Mouse (Mus musculus): ENCODE measurements around the gene Tssk6. TPM values are rescaled to one million over a fixed set of nuclear protein-coding genes. Genes with fewer than 3 reads are reported as not detected.

The Tssk6 gene
- total RNA-seq, 2 experiments from 2014 or later = not detected

DNA sequence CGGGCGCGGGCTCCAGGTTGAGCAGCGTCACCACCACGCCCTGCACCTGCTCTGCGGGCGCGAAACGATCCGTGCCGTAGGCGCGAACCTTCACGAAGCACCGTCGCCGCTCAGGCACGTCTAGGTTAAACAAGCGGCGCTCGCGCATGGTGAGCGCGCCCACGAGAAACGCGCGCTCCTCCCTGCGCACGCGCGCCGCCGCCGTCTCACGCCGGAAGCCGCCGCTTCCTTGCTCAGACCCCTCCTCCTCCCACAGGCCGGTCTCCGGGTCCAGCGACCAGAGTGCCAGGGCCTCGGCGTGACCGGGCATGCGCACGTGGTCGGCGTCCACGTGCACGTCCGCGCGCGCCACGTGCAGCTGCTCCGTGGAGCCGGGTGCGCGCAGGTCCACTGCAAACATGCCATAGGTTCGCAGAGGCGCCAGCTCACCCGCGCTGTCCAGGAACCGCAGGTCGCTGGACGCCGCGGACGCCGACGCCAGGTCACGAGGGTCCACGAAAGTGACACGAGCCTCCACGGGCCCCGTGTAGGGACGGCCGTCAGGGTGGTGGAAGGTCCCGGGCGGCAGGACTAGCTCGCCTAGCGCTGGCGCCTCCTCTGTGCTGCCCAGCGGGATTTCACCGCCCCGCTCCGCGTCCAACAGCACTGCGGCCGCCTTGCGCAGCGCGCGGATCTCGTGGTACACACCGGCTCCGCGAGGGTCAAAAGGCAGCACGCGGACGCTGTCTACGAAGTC is 19.8 kb upstream of the Tssk6 start:
- no peak for ATAC-seq (replicated peaks; ENCODE audit: low FRiP score, low TSS enrichment, poor library complexity, severe bottlenecking)

DNA sequence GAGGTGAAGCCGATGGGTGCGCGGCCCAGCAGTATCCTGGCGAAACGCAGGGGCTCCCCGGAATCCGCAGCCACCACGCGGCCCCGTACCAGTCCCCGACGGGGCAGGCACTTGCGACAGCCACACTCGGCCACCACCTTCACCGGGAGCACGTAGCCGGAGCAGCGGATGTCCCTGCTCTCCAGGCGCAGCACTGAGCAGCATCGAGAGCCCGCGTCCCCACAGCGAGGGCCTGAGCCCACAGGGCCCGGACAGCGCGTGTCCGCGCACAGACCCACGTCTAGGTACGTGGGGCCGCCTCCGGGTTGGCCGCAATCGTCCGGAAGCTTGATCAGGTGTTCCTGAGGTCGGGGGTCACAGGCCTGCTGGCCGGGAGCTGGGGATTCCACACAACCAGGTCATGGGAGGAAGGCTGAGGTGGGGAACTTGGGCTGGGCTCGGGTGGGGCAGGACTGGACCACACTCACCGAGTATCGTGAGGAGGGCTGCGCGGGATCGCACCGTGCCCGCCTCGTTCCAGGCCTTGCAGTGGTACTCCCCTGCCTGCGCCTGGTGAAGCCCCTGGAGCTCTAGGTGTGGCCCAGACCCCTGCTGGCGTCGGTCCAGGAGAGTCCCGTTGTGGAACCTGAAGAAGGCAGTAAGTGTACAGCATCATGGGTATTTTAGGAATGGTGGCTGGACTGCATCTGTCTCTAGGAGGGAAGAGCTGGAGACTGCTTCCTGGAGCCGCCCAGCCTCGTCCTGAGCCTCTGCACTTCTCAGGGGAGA is 19.0 kb upstream of the Tssk6 start:
- no peak for ATAC-seq (replicated peaks; ENCODE audit: low FRiP score, low TSS enrichment, poor library complexity, severe bottlenecking)

DNA sequence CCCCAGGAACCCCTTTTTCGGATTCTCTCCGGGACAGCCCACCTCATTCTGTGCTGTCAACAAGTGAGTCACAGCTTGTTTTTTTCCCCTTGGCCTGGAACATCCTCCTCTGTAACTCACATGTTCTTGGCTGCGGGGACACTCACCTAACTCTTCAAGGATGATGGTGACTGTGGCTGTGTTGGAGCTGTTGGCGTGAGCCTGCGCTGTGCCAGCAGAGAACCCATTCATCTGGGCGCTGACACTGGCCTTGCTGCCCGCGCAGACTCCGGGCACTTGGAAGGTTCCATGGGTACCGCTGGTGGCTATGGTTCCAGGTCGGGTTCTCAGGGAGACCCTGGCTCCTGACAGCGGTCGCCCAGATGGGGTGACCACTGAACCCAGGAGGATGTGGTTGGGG is 17.8 kb upstream of the Tssk6 start:
- no peak for ATAC-seq (replicated peaks; ENCODE audit: low FRiP score, low TSS enrichment, poor library complexity, severe bottlenecking)

GRCm38 (mm10) chr8:69887289-69888243 is 14.4 kb upstream of the Tssk6 start, which contains the start of gene Cilp2:
TSS of gene Cilp2 (minus strand) at chr8:69887687.
- ATAC-seq (replicated peaks; ENCODE audit: low FRiP score, low TSS enrichment, poor library complexity, severe bottlenecking) = no peak

DNA sequence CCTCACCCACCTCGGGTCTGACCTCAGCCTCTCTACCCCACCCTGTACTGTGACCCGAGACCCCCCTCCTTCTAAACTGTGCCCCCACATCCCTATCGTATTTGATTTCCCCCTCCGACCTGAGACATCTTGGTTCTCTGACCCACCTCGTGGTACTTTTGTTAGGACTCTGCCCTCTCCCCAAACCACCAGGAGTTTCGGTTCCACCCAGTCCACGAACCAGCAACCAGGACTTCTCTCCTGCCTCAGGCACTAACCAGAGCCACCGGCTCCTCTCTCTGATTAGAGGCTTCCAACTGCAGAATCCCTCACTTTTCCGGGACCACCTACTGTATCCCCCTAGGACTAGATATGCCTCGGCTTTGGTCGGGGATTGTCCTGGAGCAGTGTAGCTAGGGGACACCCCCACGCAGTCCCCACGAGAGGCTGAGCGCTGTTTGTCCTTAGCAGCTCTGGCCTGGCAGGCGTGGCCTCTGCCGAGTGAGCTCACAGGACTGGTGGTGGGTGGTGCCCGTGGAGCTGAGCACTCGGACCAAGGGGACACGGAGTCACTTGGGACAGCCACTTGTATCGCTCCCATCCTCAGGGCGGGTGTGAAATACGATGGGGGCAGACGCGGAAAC is 13.6 kb upstream of the Tssk6 start:
- no peak for ATAC-seq (replicated peaks; ENCODE audit: low FRiP score, low TSS enrichment, poor library complexity, severe bottlenecking)

GRCm38 (mm10) chr8:69888902-69889301 is 13.1 kb upstream of the Tssk6 start:
- ATAC-seq (replicated peaks; ENCODE audit: low FRiP score, low TSS enrichment, poor library complexity, severe bottlenecking) = no peak

DNA sequence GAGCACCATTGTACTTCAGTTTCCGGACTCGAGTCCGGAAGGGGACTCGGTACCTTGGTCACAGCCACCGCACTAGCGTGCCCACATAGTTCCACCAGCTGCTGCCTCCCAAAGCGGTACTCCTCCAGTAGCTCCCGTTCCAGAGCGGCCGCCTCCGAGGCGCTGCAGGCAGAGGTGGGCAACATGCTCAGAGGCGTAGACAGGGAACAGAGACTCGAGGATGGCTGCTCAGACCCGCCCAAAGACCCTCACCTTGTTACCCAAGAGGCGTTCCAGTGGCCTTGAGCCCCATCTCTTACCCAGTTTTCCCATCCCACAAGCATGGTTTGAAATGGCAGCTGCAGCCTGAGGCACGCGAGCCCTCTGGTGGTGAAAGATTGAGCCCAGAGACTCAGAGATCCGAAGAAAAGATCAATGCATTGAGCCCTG is 11.2 kb upstream of the Tssk6 start:
- peak; percentile 35; the same call in 1 of the 2 replicates for ATAC-seq (replicated peaks; ENCODE audit: low FRiP score, low TSS enrichment, poor library complexity, severe bottlenecking)

DNA sequence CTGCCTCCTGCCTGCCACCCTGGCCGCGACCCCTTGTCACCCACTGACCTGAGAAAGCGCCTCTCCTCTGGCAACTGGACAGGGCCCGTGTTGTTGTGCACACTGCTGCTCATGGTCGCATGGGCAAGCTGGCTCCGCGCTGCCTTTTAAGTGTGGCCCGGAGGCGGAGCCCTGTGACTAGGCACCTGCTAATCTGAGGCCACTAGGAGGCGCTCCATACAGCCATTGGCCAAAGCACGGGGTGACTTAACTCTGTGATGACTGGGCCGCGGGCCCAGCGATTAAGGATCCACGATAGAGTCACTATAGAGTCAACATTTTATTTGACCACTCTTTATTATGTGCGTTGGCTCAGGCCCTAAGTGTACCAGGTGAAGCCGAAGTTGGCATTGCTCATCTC is 8.1 kb upstream of the Tssk6 start:
- ATAC-seq (replicated peaks; ENCODE audit: low FRiP score, low TSS enrichment, poor library complexity, severe bottlenecking) = peak; percentile 46; the same call in 1 of the 2 replicates

- ATAC-seq (replicated peaks; ENCODE audit: low FRiP score, low TSS enrichment, poor library complexity, severe bottlenecking) = no peak
Measured at GRCm38 (mm10) chr8:69894836-69895332, 7.1 kb upstream of the Tssk6 start.

DNA sequence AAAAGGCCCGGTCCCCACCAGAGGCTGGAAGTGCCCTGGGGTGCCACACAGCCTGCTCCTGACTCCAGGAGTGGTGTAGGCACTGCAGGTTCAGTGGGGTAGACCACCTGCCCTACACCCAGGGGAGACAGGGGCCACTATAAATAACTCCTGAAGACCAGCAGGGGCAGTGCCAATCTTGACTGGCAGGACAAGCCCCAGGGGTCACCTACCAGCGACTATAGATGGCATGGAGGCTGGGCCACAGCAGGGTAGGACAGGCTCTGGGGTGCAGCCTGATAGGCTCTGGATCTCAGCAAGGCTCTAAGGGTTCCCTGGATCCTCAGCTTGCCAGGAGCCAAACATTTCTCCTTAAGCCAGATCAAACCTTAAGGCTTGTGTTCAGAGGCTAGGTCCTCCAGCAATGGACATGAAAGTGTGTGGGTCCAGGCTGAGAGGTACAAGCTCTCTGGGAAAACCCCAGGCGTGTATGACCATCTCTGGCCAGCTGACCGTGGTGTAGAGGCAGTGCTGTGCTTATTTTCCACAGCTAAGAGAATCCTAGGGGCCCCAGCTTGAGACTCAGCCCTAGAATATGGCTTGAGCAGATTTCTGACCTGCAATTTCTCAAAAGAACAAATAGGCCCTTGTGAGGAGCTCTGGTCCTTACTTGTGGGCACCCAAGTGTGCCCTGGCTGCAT is 6.1 kb upstream of the Tssk6 start:
- ATAC-seq (replicated peaks; ENCODE audit: low FRiP score, low TSS enrichment, poor library complexity, severe bottlenecking) = no peak

DNA sequence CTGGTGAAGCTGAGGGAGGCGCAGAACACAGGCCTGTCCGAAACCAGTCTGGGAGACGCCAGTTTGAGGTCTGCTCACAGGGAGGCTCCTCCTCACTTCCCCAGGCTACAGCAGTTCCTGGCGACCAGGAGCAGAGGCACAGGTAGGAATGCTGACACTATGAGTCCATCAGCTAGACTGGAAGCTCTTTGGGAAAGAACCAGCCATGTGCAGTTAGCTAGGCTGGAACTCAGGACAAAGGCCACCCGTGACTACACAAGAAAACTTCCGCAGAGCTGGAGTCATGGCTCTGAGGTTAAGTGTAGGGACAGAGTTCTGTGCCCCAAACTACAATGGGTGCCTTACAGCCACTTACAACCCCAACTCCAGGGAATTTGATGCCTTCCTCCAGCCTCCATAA is 4.1 kb upstream of the Tssk6 start:
- no peak for ATAC-seq (replicated peaks; ENCODE audit: low FRiP score, low TSS enrichment, poor library complexity, severe bottlenecking)

DNA sequence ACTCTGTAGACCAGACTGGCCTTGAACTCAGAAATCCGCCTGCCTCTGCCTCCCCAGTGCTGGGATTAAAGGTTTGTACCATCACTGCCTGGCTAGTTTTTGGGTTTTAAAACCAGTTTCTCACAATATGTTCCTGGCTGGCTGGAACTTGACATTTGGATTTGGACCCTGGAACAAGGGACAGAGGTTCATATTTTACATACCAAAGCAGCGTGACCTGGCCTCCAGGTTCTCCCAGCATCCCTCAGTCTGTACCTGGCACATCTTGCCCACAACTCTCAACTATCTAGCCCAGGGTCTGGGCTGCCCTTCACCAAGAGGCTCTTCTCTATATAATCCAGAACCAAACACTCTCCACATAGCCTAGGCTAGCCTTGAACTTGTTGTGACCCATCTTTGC is 2.1 kb upstream of the Tssk6 start:
- no peak for ATAC-seq (replicated peaks; ENCODE audit: low FRiP score, low TSS enrichment, poor library complexity, severe bottlenecking)

- ATAC-seq (replicated peaks; ENCODE audit: low FRiP score, low TSS enrichment, poor library complexity, severe bottlenecking) = no peak; the same call in 1 of the 2 replicates
Measured at GRCm38 (mm10) chr8:69900895-69901451, 1.0 kb upstream of the Tssk6 start.

GRCm38 (mm10) chr8:69901484-69902162 is 361 bp upstream of the Tssk6 start:
- peak; percentile 66 for ATAC-seq (replicated peaks; ENCODE audit: low FRiP score, low TSS enrichment, poor library complexity, severe bottlenecking)

DNA sequence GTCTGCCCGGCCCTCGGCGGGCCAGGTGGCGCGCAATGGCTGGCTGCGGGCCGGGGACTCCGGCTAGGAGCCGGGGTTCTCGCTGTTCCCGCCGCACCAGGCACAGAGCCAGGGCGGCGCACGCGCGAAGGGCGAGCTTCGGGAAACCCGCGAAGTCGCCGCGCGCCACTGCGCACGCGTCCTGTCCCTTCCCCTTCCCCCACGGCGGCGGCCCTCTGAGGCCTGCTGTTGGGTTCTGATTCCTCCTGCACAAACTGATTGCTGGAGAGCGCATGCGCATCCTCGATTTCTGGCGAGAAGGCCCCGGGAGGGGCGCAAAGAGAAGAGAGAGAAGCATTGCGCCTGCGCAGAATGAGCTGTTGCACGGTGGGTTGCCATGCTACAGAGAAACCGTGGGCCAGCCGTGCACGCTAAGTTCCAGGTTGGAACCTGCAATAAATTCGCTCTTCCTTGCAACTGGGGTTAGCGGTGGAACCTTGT is 1.1 kb downstream of the Tssk6 start:
- peak; percentile 62 for ATAC-seq (replicated peaks; ENCODE audit: low FRiP score, low TSS enrichment, poor library complexity, severe bottlenecking)

DNA sequence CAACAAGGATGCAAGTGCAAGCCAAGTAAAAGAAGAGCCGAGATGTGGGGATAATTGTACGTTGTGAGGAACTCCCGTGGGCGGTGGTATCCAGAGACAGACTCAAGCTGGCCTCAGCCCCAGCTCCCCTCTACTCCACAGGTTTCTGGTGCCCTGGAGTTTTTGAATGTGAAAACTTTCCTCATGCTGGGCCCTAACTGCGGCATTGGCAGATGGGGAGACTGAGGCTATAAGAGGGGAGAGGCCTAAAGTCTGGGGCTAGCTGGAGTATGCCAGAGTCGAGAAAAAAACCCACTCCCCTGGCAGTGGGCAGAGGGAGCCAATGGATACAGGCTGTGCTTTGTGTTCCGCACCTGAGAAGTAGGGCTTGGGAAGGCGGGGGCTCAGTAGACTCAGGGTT is 2.1 kb downstream of the Tssk6 start:
- no peak for ATAC-seq (replicated peaks; ENCODE audit: low FRiP score, low TSS enrichment, poor library complexity, severe bottlenecking)

DNA sequence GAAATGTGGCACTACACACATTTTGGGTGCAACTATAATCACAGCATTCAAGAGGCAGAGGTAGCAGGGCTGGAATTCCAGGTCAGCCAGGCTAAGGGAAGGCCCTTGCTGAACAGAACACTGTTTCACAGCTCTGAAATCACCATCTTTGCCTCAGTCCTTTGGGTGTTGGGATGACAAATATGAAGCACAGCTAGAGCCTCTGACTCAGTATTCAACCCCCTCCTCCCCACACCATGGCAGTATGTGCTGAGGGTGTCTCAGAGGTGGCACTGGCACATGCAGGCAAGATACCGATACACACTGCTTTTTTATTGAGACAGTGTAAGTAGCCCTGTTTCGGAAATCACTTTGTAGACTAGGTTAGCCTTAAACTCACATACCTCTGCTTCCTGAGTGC is 4.3 kb downstream of the Tssk6 start:
- ATAC-seq (replicated peaks; ENCODE audit: low FRiP score, low TSS enrichment, poor library complexity, severe bottlenecking) = no peak

DNA sequence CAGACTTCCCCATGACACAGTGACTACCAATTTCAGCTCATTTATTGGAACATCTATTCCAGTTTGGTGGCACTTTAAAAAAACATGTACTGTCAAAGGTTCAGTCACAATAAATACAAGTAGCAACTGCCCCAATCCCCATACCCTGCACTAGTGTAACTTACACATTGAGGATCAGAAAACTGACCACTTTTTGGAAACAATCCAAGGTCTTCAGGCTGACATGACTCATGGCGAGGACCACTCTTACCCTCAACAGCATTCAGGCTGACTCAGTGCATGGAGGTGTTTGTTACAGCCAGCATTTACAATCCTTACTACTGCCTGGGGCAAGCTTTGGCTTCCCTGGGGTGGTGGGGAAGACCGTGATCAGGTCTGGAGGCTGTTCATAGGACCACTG is 5.1 kb downstream of the Tssk6 start:
- no peak for ATAC-seq (replicated peaks; ENCODE audit: low FRiP score, low TSS enrichment, poor library complexity, severe bottlenecking)

Data from megakaryocyte-erythroid progenitor cell, adult 5-6 weeks (primary cell).